In genomic region chr11:20858921-20859668, GRCm38 (mm10) we compare ENCODE assay signal across 8 mouse cellular contexts. TPM values are rescaled to one million over a fixed set of nuclear protein-coding genes. Genes with fewer than 3 reads are reported as not detected.
DNase-seq lines count a peak whose midpoint lies in the region; ATAC-seq and TF ChIP-seq lines count a peak whose summit lies in the region.

No protein-coding gene starts in this region.

- no peaks in the 10 kb centered on the region for H3K9me3 ChIP-seq in lung, embryonic 16.5 days (ENCODE audit: control insufficient read depth, low read length)

- H3K9ac ChIP-seq in lung, embryonic 16.5 days (ENCODE audit: low read length): peak overlapping the region; percentile 26; the same call in 1 of the 2 replicates

- H3K4me1 ChIP-seq in lung, embryonic 16.5 days (replicated peaks; ENCODE audit: control insufficient read depth, insufficient read depth, low read length): peaks cover 25% of the 10 kb centered on the region

- CTCF ChIA-PET in Patski (lab: Charles Lee): interaction anchor here (1.0 to 1.5 kb wide), 3 partner anchors 9 to 31 kb away, joined by 3 to 5 read pairs (median 3); no protein-coding TSS in a partner anchor

- POLR2A ChIA-PET in Patski (lab: Charles Lee): interaction anchor here (1.1 kb wide), 1 partner anchor 19 kb away, joined by 4 read pairs; no protein-coding TSS in a partner anchor

- H3K27me3 ChIP-seq in Patski: no peaks in the 10 kb centered on the region
- H3K27me3 ChIP-seq in lung, embryonic 16.5 days (ENCODE audit: control insufficient read depth, insufficient read depth, low read depth, low read length): no peaks in the 10 kb centered on the region

- intact Hi-C loops in heart, postnatal 25 days (cut with DNase I): loop anchor here (2.0 kb wide), 1 partner anchor 28 kb away; the partner anchor contains the start of gene Lgalsl

- peak overlapping the region; percentile 99 for H3K27ac ChIP-seq in lung, embryonic 16.5 days (ENCODE audit: low read length)

- 3% methylated on average over 9 of the region's 9 CpGs for WGBS in lung, embryonic 16.5 days

- ATAC-seq in Patski: peak; percentile 71
- peak; percentile 86 for ATAC-seq in frontal cortex, adult (ENCODE audit: low TSS enrichment)
- ATAC-seq in lung, embryonic 16.5 days (ENCODE audit: low read depth): peak; percentile 95
- ATAC-seq in megakaryocyte progenitor cell, adult 5-6 weeks (replicated peaks; ENCODE audit: poor library complexity): no peak

- DNase-seq in Patski (ENCODE audit: low read depth, low spot score): no peak
- DNase-seq in cerebellum, adult 8-10 months: peak; percentile 52
- peak; percentile 83 for DNase-seq in heart, postnatal 25 days (ENCODE audit: low spot score)
- DNase-seq in layer of hippocampus, adult 11-12 months (ENCODE audit: low spot score): peak; percentile 85
- DNase-seq in right cerebral cortex, postnatal 10 days (ENCODE audit: low spot score in 2 of 2): peak; percentile 94

- in situ Hi-C loops in Patski (cut with MboI; ENCODE audit: low pct_unique_long_range_greater_than_20kb): no loop called here

- no peak for TF ChIP-seq CTCF in Patski (IDR thresholded peaks at IDR 0.05)

- H3K4me2 ChIP-seq in lung, embryonic 16.5 days (ENCODE audit: low read depth, low read length): peak overlapping the region; percentile 52

- no peaks in the 10 kb centered on the region for H3K36me3 ChIP-seq in lung, embryonic 16.5 days (ENCODE audit: control insufficient read depth, insufficient read depth, low read length)

- peak overlapping the region; percentile 30 for H3K4me3 ChIP-seq in lung, embryonic 16.5 days (ENCODE audit: low read length)

RNA-seq across cellular contexts. Expression of gene Lgalsl, which starts 28.2 kb away (rescaled TPM):
- polyA plus RNA-seq in Patski (2021): 5.3 TPM
- total RNA-seq in heart, postnatal 25 days (2021): 10 to 100 TPM; 32.3 to 40.3 TPM
- polyA plus RNA-seq in lung, embryonic 16.5 days (2015; fragmentation: Nextera tagmentation; extraction: Ambion mirVana): 47.3 and 51.8 TPM in 2 replicates
- total RNA-seq in megakaryocyte progenitor cell, adult 5-6 weeks (2015): 7.2 and 10.4 TPM in 2 replicates
- 3.0 and 4.2 TPM in 2 replicates for total RNA-seq in megakaryocyte progenitor cell, adult 5-6 weeks (2017)
